Mouse (Mus musculus): ENCODE results near the gene Ube2j2.

The Ube2j2 gene

DNA sequence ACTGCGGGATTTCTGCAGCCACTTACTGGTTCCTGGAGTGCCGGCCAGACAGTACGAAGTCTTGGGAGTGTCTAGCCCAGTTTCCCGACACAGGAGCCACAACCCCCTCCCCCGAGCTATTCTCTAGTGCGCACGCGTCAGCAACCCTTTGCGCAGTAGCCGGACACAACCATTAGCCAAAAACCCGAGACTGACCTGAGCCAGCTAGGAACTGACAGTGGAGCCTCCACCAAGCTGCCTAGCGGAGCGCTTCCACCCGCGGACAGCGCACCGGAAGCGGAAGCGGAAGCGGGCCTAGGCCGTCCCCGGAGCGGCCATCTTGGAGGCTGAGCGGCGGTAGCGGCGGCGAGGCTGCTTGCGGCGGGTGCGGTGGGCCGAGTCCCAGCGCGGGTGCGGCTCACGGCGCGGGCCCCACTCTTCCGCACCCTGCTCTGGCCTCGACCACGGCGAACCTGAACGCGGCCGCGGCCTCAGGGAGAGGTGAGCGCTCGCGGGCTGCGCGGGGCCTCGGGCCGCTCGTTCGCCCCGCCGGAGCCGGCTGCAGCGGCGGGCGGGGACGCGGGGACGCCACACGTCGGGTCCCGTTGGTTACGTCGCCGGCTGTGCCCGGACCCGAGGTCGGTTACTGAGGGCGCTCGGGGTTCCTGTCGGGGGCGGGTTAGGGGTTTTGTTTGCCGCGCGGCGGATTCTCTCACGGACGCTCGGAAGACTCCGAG is at the start of gene Ube2j2:
TSS of gene Ube2j2 (plus strand) at position 298 of the 716 bp plus-strand sequence.
- peak; percentile 98 for DNase-seq

GRCm38 (mm10) chr4:155894311-155894881 is 49.2 kb upstream of the Ube2j2 start:
- DNase-seq: peak; percentile 91

- peak; percentile 87 for DNase-seq
Observed at GRCm38 (mm10) chr4:155895216-155895615, 48.4 kb upstream of the Ube2j2 start.

GRCm38 (mm10) chr4:155895826-155896225 is 47.8 kb upstream of the Ube2j2 start:
- peak; percentile 8 for DNase-seq

- peak; percentile 1 for DNase-seq
Observed at GRCm38 (mm10) chr4:155896461-155896860, 47.2 kb upstream of the Ube2j2 start.

- peak; percentile 1 for DNase-seq
Observed at GRCm38 (mm10) chr4:155898318-155898717, 45.3 kb upstream of the Ube2j2 start.

- DNase-seq: peak; percentile 1
Observed at GRCm38 (mm10) chr4:155899355-155899754, 44.3 kb upstream of the Ube2j2 start.

DNA sequence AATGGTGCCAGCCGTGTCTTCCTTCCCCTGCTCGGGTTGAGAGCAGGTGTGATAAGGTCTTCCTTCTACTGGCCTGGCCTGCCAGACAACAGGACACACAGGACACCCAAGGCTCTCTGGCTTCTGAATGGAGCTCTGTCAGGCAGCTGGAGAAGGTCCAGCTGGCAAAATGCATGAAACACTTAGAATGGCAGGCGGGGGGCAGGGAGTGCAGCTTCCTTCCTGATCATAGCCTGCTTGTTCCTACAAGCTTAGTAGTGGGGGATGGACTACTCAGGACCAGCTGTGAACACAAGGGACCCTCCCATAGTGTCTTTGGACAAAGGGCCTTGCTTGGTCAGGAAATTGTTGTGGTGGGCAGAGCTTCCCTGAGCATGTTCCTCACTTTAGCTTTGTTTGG is 42.4 kb upstream of the Ube2j2 start:
- peak; percentile 84 for DNase-seq

DNA sequence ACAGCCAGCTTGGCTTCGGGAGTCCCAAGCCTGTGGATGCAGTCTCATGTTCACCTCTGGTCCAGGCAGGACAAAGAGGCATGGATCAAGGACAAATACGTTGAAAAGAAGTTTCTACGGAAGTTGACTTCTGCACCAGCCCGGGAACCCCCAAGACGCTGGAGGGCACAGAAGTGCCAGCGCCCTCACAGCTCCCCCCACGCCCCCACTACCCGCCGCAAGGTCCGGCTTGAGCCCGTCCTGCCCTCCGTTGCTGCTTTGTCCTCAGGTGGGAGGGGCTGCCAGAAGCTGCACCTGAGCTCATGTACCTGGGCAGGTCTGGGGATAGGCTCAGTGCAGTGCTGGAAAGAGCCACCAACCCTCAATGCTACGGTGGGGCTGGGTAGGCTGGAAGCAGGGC is 40.4 kb upstream of the Ube2j2 start:
- DNase-seq: peak; percentile 4

GRCm38 (mm10) chr4:155904318-155905102 is 39.1 kb upstream of the Ube2j2 start:
- DNase-seq: peak; percentile 44

DNA sequence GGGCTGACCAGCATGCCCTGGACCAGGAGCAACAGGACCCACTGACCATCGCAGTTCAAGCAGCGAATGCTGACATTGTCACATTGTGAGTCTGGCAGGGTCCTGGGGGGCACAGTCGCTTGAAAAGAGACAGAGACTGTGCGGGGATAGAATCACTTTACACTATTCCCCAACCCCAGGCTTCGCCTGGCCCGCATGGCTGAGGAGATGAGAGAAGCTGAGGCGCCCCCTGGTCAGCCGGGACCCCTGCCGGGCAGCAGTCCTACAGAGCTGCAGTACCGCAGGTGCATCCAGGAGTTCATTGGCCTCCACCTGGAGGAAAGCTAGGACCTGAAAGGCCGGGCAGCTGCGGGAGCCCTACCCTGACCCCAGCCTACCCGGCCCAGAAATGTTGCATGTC is 38.0 kb upstream of the Ube2j2 start:
- peak; percentile 0 for DNase-seq

GRCm38 (mm10) chr4:155906125-155906524 is 37.5 kb upstream of the Ube2j2 start:
- peak; percentile 0 for DNase-seq

GRCm38 (mm10) chr4:155907003-155907402 is 36.6 kb upstream of the Ube2j2 start:
- DNase-seq: peak; percentile 0

DNA sequence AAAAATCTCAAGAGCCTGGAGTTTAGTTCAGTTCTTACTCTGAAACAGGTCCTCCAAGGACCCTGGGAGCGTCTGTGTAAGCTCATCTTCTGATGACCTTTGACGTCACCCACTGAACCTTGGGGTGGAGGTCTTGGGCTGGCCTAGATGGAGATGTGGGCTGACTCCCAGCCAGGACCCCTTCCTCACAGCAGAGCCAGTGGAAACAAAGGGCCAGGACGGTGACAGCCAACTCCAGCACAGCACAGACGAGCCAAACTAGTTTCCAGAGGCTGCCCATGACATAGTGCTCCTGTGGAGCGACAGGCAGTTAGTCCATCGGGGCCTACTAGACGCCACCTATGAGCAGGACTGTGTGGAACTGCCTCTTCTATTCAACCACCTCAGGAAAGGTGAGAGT is 35.4 kb upstream of the Ube2j2 start:
- DNase-seq: peak; percentile 1

DNA sequence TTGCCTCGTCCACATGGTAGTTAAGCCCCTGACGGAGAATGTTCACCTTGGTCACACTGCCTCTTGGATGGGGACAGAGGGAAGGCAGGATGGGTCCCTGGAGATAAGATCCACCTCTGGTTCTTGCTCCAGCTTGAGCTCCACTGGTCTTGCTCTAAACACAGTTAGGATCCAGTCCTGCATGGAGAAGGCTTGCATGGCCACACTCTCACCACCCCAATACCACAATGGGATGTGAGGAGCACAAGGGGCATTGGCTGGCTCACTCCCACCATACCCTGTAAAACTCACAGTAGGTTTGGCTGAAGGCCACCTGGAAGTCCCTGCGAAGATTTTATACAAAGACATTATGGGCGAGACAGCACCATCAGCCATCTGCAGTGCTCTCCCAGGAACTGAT is 34.9 kb upstream of the Ube2j2 start:
- no peak for DNase-seq

- no peak for DNase-seq
Observed at GRCm38 (mm10) chr4:155932031-155932430, 11.6 kb upstream of the Ube2j2 start.

GRCm38 (mm10) chr4:155943049-155943452 is 580 bp upstream of the Ube2j2 start:
- DNase-seq: peak; percentile 70

- DNase-seq: no peak
Observed at GRCm38 (mm10) chr4:155944271-155944670, 640 bp downstream of the Ube2j2 start.

GRCm38 (mm10) chr4:155947094-155947493 is 3.5 kb downstream of the Ube2j2 start:
- DNase-seq: no peak

GRCm38 (mm10) chr4:155955491-155955890 is 11.9 kb downstream of the Ube2j2 start:
- DNase-seq: no peak

DNA sequence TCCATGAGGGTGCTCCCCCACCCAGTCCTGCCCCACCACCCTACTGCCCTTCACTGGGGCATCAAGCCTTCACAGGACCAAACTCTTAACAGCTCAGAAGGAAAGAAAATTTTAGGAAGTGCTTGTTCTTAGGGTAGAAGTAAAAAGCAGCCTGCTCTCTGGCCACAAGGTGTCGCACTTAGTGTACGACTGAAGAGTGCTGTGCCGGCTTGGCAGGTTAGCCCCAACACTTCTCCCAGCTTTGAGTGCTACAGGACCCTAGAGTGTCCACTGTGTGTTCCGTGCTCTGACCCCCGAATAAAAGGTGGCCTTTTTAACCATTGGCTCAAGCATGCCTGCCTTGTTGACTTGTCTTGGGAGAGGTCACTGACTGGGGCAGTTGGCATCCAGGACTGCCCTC is 15.6 kb downstream of the Ube2j2 start:
- peak; percentile 89 for DNase-seq

- peak; percentile 56 for DNase-seq
Observed at GRCm38 (mm10) chr4:155962167-155962971, 18.7 kb downstream of the Ube2j2 start, which contains the start of gene C1qtnf12. Gene C1qtnf12, plus strand, starts transcription at chr4:155962318.

GRCm38 (mm10) chr4:155963106-155963505 is 19.5 kb downstream of the Ube2j2 start:
- DNase-seq: no peak
